Mouse (Mus musculus) ES-Bruce4 (cell line): ENCODE results near the gene Ccr1l1. TPM values are rescaled to one million over a fixed set of nuclear protein-coding genes. Genes with fewer than 3 reads are reported as not detected.

Experiments used
- H3K27ac ChIP-seq: 2 replicates; pipeline ENCODE4 v1.5.1; 2012; ENCODE audit warnings: low read length, inconsistent platforms; ENCODE audit not compliant: insufficient read depth
- H3K27me3 ChIP-seq: 2 replicates; pipeline ENCODE4 v1.6.1; 2012; ENCODE audit warnings: mild to moderate bottlenecking, low read length, inconsistent platforms; ENCODE audit not compliant: control insufficient read depth, poor library complexity, insufficient read depth, severe bottlenecking
- H3K36me3 ChIP-seq: 2 replicates; pipeline ENCODE4 v1.6.1; 2012; ENCODE audit warnings: inconsistent platforms, mild to moderate bottlenecking, low read length, moderate library complexity; ENCODE audit not compliant: control insufficient read depth, poor library complexity, insufficient read depth, severe bottlenecking
- H3K4me1 ChIP-seq: one replicate; pipeline ENCODE4 v1.8.1; 2011; ENCODE audit warnings: low read length; ENCODE audit not compliant: control insufficient read depth, insufficient read depth
- H3K4me3 ChIP-seq: 2 replicates; pipeline ENCODE4 v1.5.1; 2011; ENCODE audit warnings: low read depth, mild to moderate bottlenecking, low read length
- H3K9ac ChIP-seq: 2 replicates; pipeline ENCODE4 v1.6.1; 2012; ENCODE audit warnings: low read depth, mild to moderate bottlenecking, inconsistent platforms; ENCODE audit not compliant: poor library complexity, severe bottlenecking
- H3K9me3 ChIP-seq: replicated peaks from 2 replicates; pipeline ENCODE4 v1.6.1; 2012; ENCODE audit warnings: mild to moderate bottlenecking, low read length, inconsistent platforms; ENCODE audit not compliant: control insufficient read depth, poor library complexity, insufficient read depth, severe bottlenecking
- CTCF ChIP-seq: IDR thresholded peaks from one replicate; pipeline ENCODE4 v1.8.1; 2011; ENCODE audit warnings: low read depth, low read length
- EP300 ChIP-seq: IDR thresholded peaks from 2 replicates; pipeline ENCODE4 v1.6.1; 2011; ENCODE audit warnings: low read depth, low read length; ENCODE audit not compliant: insufficient read depth
- POLR2A ChIP-seq: IDR thresholded peaks from one replicate; pipeline ENCODE4 v1.8.1; 2011; ENCODE audit warnings: low read length; ENCODE audit not compliant: insufficient read depth
- polyA plus RNA-seq: library from polyadenylated mRNA; stranded (reverse); fragments of >200 nt; gene quantifications from 2 replicates; pipeline ENCODE4 v1.2.4, GENCODE M21; 2011; ENCODE audit warnings: low read depth; ENCODE audit not compliant: missing spikeins, insufficient read depth, insufficient read length

Ccr1l1 gene
- polyA plus RNA-seq, 1 experiment = not detected

GRCm38 (mm10) chr9:123953551-123953950 is 24.7 kb downstream of the Ccr1l1 start:
- Histone ChIP-seq H3K9ac (no peak overlapping the region), H3K4me1 (no peaks in the 10 kb centered on the region), H3K27ac (no peak overlapping the region), H3K27me3 (no peaks in the 10 kb centered on the region), H3K9me3 (no peaks in the 10 kb centered on the region), H3K4me3 (no peak overlapping the region), H3K36me3 (no peaks in the 10 kb centered on the region)
- no peak for TF ChIP-seq CTCF
- TF ChIP-seq EP300 = no peak
- TF ChIP-seq POLR2A = no peak

GRCm38 (mm10) chr9:123951176-123951575 is 27.0 kb downstream of the Ccr1l1 start:
- Histone ChIP-seq H3K4me3 (no peak overlapping the region), H3K27me3 (no peaks in the 10 kb centered on the region), H3K9me3 (no peaks in the 10 kb centered on the region), H3K36me3 (no peaks in the 10 kb centered on the region), H3K27ac (no peak overlapping the region), H3K4me1 (no peaks in the 10 kb centered on the region), H3K9ac (no peak overlapping the region)
- no peak for TF ChIP-seq CTCF
- no peak for TF ChIP-seq POLR2A
- no peak for TF ChIP-seq EP300

DNA sequence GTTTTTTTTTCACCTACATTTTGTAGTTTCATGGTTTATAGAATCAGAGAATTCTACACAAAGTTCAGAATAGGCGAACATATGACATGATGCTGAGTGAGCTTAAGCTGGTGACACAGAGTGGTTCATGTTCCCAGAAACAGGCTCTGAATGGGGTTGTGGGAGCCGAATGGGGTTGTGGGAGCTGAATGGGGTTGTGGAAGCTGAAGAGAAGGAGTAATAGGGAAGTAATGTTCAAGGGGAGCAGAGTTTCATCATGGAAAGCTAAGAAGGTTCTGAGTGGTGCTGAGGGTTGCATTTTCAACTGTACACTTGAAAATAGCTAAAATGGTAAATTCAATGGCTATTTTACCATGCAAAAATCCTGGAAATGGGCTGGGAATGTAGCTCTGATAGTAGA is 28.8 kb downstream of the Ccr1l1 start:
- H3K9me3 ChIP-seq = no peaks in the 10 kb centered on the region
- H3K4me3 ChIP-seq = no peak overlapping the region
- TF ChIP-seq EP300 (no peak), CTCF (no peak), POLR2A (no peak)
- H3K27ac ChIP-seq = no peak overlapping the region
- no peaks in the 10 kb centered on the region for H3K36me3 ChIP-seq
- H3K27me3 ChIP-seq = no peaks in the 10 kb centered on the region
- H3K4me1 ChIP-seq = no peaks in the 10 kb centered on the region
- H3K9ac ChIP-seq = no peak overlapping the region

DNA sequence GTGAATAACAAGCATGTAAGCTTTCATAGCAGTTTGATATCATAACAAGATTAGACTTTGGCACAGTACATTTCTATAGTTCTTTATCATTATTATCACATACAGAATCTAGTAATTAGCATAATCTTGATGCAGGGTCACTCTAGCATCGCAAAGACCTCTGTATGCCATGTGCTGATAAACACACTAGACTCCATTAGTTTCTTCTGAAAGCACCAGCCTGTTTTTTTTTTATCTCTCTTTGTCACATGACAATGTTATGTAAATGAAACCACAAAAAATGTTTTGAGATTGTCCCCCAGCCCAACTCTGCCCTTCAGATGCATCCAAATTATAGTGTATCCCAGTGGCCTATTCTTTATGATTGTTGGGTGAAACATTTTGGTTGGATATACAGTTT is 30.4 kb downstream of the Ccr1l1 start:
- H3K4me1 ChIP-seq = no peaks in the 10 kb centered on the region
- H3K9me3 ChIP-seq = no peaks in the 10 kb centered on the region
- H3K27me3 ChIP-seq = no peaks in the 10 kb centered on the region
- no peaks in the 10 kb centered on the region for H3K36me3 ChIP-seq
- no peak overlapping the region for H3K4me3 ChIP-seq
- TF ChIP-seq POLR2A = no peak
- TF ChIP-seq EP300 = no peak
- TF ChIP-seq CTCF = no peak
- no peak overlapping the region for H3K9ac ChIP-seq
- H3K27ac ChIP-seq = no peak overlapping the region

DNA sequence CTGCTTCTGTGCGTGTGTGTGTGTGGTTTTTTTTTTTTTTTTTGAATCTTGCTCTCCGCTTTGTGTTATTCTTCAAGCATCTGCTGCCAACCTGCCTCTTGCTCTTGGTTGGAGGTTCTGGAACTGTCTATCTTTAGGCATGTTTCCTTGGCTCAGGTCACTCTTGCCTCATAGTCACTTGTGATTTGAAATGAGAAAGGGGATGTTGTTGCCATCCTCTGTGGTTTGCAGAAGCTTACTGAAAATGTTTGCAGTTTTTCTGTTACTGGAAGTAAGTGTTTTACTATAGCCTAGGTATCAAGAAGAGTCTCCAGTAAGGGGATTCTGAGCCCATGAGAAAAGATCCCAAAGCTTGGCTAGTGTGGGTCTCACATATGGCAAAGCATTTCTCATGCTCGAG is 36.2 kb downstream of the Ccr1l1 start:
- TF ChIP-seq POLR2A (no peak), CTCF (no peak), EP300 (no peak)
- no peak overlapping the region for H3K9ac ChIP-seq
- no peaks in the 10 kb centered on the region for H3K4me1 ChIP-seq
- H3K36me3 ChIP-seq = no peaks in the 10 kb centered on the region
- no peaks in the 10 kb centered on the region for H3K27me3 ChIP-seq
- H3K27ac ChIP-seq = no peak overlapping the region
- no peak overlapping the region for H3K4me3 ChIP-seq
- H3K9me3 ChIP-seq = no peaks in the 10 kb centered on the region

GRCm38 (mm10) chr9:123941316-123941715 is 36.9 kb downstream of the Ccr1l1 start:
- Histone ChIP-seq H3K9ac (no peak overlapping the region), H3K4me1 (no peaks in the 10 kb centered on the region), H3K4me3 (no peak overlapping the region), H3K36me3 (no peaks in the 10 kb centered on the region), H3K27ac (no peak overlapping the region), H3K27me3 (no peaks in the 10 kb centered on the region), H3K9me3 (no peaks in the 10 kb centered on the region)
- no peak for TF ChIP-seq POLR2A
- no peak for TF ChIP-seq CTCF
- TF ChIP-seq EP300 = no peak
